Mouse (Mus musculus) small intestine, adult 2 months (tissue): ENCODE results near the gene Rasgrf1.

ENCODE experiments used
- CTCF ChIP-seq: fragments of 200-500 bp; IDR thresholded peaks from 2 replicates; pipeline ENCODE4 v1.5.1; 2012; ENCODE audit warnings: low read depth, mild to moderate bottlenecking, control low read depth, inconsistent platforms, low read length, moderate library complexity, mixed read lengths; ENCODE audit not compliant: insufficient replicate concordance, insufficient read length; ENCODE audit errors: extremely low read depth
- POLR2A ChIP-seq: fragments of 200-500 bp; IDR thresholded peaks from 2 replicates; pipeline ENCODE4 v1.6.1; 2012; ENCODE audit warnings: low read depth, mild to moderate bottlenecking, control low read depth, inconsistent platforms, low read length, moderate library complexity

DNA sequence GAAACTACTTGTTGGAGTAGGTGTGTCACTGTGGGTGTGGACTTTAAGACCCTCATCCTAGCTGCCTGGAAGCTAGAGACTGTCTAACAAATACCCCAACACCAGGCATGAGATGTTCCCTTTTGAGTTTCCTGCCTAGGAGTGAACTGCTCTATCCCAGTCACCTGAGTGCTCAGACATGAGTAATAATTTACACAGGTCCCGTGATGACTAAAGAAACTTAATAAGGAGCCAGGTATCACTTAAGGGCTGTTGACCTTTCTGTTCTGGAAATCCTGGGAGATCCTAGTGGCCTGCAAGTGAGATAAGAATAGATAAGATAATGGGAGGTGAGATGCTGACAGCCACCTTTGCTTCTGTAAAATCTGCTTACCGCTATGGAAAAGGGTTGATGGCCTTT, 131.2 kb downstream of the Rasgrf1 start:
- no peak for TF ChIP-seq CTCF
- no peak for TF ChIP-seq POLR2A
